Mouse (Mus musculus) lung, postnatal 0 days (tissue): ENCODE measurements around the gene Zfand2b.

Experiments used
- CTCF ChIP-seq: IDR thresholded peaks from 2 replicates; pipeline ENCODE4 v1.5.1; 2016; ENCODE audit warnings: antibody characterized with exemption, mild to moderate bottlenecking
- EP300 ChIP-seq: IDR thresholded peaks from 2 replicates; pipeline ENCODE4 v1.6.1; 2016; ENCODE audit warnings: antibody characterized with exemption, mild to moderate bottlenecking, control low read depth

- TF ChIP-seq CTCF, result no peak
- no peak for TF ChIP-seq EP300
These were observed 44.6 kb downstream of the Zfand2b start for GRCm38 (mm10) chr1:75213096-75213495.
